Mouse (Mus musculus) heart, postnatal 0 days (tissue): ENCODE measurements around the gene Numb. TPM values are rescaled to one million over a fixed set of nuclear protein-coding genes. Genes with fewer than 3 reads are reported as not detected.

Experiments used
- ATAC-seq: fragments of 200-750 bp; cut with Nextera tagmentation; 2 replicates; pipeline ENCODE4 v1.8.0; 2017; ENCODE audit warnings: low read depth, moderate number of reproducible peaks, moderate library complexity; ENCODE audit not compliant: insufficient read depth
- DNase-seq: peaks from one replicate; pipeline ENCODE4 v3.0.0-alpha.2; 2016; ENCODE audit warnings: low spot score
- H3K27ac ChIP-seq: fragments of 300-500 bp; sonication (generic); 2 replicates; pipeline ENCODE4 v1.5.1; 2014; ENCODE audit warnings: low read depth, mild to moderate bottlenecking
- H3K27me3 ChIP-seq: fragments of 300-500 bp; sonication (generic); 2 replicates; pipeline ENCODE4 v1.6.1; 2014; ENCODE audit warnings: low read length, mixed read lengths; ENCODE audit not compliant: control insufficient read depth, insufficient read depth
- H3K36me3 ChIP-seq: fragments of 300-500 bp; sonication (generic); replicated peaks from 2 replicates; pipeline ENCODE4 v1.6.1; 2014; ENCODE audit warnings: low read length, mixed read lengths; ENCODE audit not compliant: control insufficient read depth, insufficient read depth
- H3K4me1 ChIP-seq: fragments of 300-500 bp; sonication (generic); 2 replicates; pipeline ENCODE4 v1.6.1; 2014; ENCODE audit warnings: antibody characterized with exemption; ENCODE audit not compliant: control insufficient read depth, insufficient read depth
- H3K4me2 ChIP-seq: fragments of 300-500 bp; sonication (generic); 2 replicates; pipeline ENCODE4 v1.6.1; 2014; ENCODE audit warnings: low read depth, mild to moderate bottlenecking, low read length, moderate library complexity
- H3K4me3 ChIP-seq: fragments of 300-500 bp; sonication (generic); 2 replicates; pipeline ENCODE4 v1.5.1; 2014; ENCODE audit warnings: low read depth, low read length
- H3K9ac ChIP-seq: fragments of 300-500 bp; sonication (generic); replicated peaks from 2 replicates; pipeline ENCODE4 v1.6.1; 2014; ENCODE audit warnings: low read depth, low read length, mixed read lengths
- H3K9me3 ChIP-seq: fragments of 300-500 bp; sonication (generic); replicated peaks from 2 replicates; pipeline ENCODE4 v1.6.1; 2016; ENCODE audit warnings: low read length; ENCODE audit not compliant: control insufficient read depth
- CTCF ChIP-seq: IDR thresholded peaks from 2 replicates; pipeline ENCODE4 v1.5.1; 2016; ENCODE audit warnings: antibody characterized with exemption, control low read depth, low read depth
- EP300 ChIP-seq: IDR thresholded peaks from 2 replicates; pipeline ENCODE4 v1.6.1; 2016; ENCODE audit warnings: antibody characterized with exemption, low read depth
- WGBS: fragments of 180-500 bp; shearing (Covaris S2); extraction: QIAGEN DNeasy Blood & Tissue Kit; methylation state at CpG from one replicate; pipeline ENCODE4 v1.1.7; 2014; 5-methylcytosine and 5-hydroxymethylcytosine counted together
- polyA plus RNA-seq: library from polyadenylated mRNA; unstranded; fragments of >200 nt; fragmentation: Nextera tagmentation; extraction: Ambion mirVana; gene quantifications from 2 replicates; pipeline ENCODE4 v1.2.1, GENCODE M21; 2015
- total RNA-seq: library from RNA; depleted of rRNA; stranded (reverse); fragments of >200 nt; gene quantifications from 2 replicates; pipeline ENCODE4 v1.2.3, GENCODE M21; 2014; ENCODE audit warnings: low replicate concordance

The Numb gene
- total and polyA plus RNA-seq, 2 experiments from 2014 or later, result 19.0 to 42.1 TPM

DNA sequence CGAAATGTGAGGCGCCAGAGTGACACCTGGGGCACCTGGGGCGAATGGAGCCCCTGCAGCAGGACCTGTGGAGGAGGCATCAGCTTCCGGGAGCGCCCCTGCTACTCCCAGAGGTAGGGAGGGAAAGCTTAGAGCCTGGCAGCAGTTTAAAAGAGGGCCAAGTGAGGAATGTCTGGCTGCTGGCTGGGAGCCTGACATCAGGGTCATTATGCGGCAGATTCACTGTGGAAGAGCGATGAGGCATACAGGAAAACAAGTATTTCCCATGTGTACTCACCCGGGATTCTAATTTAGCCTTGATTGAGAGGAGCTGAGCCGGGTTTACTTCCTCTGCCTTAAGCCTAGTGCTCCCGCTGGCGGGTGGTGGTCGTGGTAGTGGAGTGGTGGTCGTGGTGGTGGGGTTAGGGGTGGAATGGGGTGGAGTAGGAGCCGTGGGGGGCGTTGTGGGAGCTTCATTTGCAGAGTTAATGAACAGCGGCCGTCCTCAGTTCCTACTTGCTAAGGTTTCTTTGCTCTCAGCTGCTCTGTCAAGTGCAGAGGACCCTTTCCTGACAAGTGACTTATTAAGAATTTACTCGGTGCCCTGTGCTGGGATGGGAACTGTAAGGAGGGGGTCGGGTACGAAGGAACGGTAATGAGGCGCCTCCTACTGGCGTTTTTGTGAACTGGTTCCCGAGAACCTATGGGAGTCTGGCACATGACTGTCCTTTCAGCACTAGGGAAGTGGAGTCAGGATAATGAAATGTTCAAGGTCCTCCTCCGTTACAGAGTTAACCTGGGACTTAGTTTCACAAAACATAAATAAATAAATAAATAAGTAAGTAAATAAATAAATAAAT is 151.1 kb downstream of the Numb start:
- 0 out of 2 replicates have a peak overlapping the region, but pooled peaks have one; percentile 0 for H3K4me3 ChIP-seq
- DNase-seq, result peak; percentile 63
- peak; percentile 73 for ATAC-seq

DNA sequence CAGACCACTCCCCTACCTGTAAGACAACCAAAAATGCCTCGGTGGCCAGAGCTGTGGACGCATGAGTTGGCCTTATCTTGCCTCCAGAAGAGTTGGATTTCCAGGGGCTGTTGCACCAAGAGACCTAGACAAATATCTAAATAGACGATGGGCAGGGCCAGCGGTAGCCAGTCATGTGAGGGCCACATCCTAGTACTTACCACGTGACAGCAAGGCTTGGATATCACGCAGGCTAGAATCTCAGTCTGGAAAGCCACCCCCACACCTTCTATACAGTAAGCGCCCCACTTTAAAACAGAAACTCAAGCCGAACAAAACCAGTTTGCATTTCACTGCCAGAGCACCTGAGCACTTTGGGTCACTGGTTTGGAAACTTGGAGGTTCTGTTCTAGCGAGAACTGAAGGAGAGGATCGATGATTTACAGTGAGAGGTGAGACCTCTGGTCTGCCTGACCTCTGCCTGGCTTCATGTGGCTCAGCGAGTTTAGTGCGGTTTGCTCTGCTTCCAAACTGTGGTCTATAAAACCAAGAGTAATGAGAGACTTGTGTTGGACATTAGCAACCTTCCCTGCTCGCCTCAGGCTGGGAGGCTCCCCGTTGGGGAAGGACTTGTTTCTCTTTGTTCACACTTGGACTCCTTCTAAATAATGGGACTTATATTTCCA is 153.4 kb downstream of the Numb start:
- H3K4me2 ChIP-seq, result no peak overlapping the region
- 0 out of 2 replicates have a peak, but pooled peaks cover 7% of the 10 kb centered on the region for H3K27me3 ChIP-seq
- no peaks in the 10 kb centered on the region for H3K36me3 ChIP-seq
- no peak overlapping the region for H3K9ac ChIP-seq
- no peaks in the 10 kb centered on the region for H3K9me3 ChIP-seq
- WGBS, result 79% methylated on average over 14 of the region's 14 CpGs
- ATAC-seq, result no peak
- peaks cover 7% of the 10 kb centered on the region for H3K4me1 ChIP-seq
- no peak for DNase-seq
- H3K27ac ChIP-seq, result no peak overlapping the region
- TF ChIP-seq EP300 (no peak), CTCF (no peak)
- H3K4me3 ChIP-seq, result no peak overlapping the region

More for the DNA sequence above, 151.1 kb downstream of the Numb start:
- Histone ChIP-seq H3K9ac (no peak overlapping the region), H3K36me3 (no peaks in the 10 kb centered on the region), H3K4me1 (peaks cover 7% of the 10 kb centered on the region), H3K27me3 (no peaks in the 10 kb centered on the region), H3K4me2 (peak overlapping the region; percentile 48), H3K9me3 (no peaks in the 10 kb centered on the region), H3K27ac (no peak overlapping the region)
- TF ChIP-seq EP300 (no peak), CTCF (peak; percentile 74)
- WGBS, result 6% methylated on average over 25 of the region's 25 CpGs

DNA sequence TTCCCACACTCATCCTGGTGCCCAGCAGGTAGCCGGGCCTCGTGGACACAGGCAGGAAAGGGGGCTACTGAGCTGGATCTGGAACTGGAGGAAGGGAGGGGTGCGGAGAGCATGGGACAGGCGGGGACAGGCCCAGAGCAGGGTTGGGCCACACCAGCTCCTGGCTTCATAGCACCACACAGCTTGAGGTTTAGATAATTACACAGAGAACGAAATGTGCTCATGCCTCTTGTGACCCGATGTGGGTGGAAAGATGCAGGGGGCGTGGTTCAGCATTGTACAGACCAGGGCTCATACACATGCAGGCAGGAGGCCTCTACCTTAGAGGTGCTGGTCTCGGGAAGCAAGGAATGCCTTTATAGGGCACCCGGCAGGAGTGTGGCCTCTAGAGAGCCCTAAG is 153.9 kb downstream of the Numb start:
- TF ChIP-seq EP300 (no peak), CTCF (no peak)
- DNase-seq, result no peak
- H3K27ac ChIP-seq, result no peak overlapping the region
- H3K27me3 ChIP-seq, result 0 out of 2 replicates have a peak, but pooled peaks cover 7% of the 10 kb centered on the region
- no peak overlapping the region for H3K4me3 ChIP-seq
- H3K4me1 ChIP-seq, result peaks cover 7% of the 10 kb centered on the region
- no peaks in the 10 kb centered on the region for H3K9me3 ChIP-seq
- no peak for ATAC-seq
- WGBS, result 69% methylated on average over 9 of the region's 9 CpGs
- H3K36me3 ChIP-seq, result no peaks in the 10 kb centered on the region
- no peak overlapping the region for H3K9ac ChIP-seq
- no peak overlapping the region for H3K4me2 ChIP-seq

DNA sequence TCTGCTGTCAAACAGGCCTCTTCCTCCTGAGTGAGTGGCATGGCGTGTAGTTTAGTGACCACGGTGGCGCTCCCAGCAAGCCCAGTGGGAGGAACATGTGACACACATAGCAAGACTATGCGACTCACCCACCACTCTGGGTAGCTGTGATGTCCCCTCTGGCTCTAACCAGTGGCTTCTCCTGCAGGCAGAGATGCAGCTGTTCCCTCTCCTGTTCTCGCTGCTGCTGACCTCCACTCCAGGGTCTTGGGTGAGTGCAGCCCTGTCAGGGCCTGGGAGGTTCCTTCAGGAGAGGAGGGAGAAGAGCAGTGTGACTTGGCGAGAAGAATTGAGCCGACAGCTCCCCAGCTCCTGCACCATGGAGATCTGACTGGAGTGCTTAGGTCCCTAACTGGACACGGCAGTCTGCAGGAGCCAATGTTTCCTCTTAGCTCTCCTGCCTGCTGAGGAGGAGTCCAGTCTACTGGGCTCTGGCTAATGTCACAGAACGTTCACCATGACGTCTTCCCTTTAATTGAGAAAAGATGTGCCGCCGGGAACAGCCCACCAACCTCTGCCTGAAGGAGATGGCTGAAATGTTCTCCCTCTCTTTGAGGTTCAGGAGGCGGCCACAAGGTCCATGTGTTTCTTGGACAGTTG is 155.7 kb downstream of the Numb start:
- Histone ChIP-seq H3K9ac (no peak overlapping the region), H3K4me3 (no peak overlapping the region), H3K36me3 (no peaks in the 10 kb centered on the region), H3K27me3 (0 out of 2 replicates have a peak, but pooled peaks cover 7% of the 10 kb centered on the region), H3K4me1 (peaks cover 7% of the 10 kb centered on the region), H3K9me3 (no peaks in the 10 kb centered on the region), H3K27ac (no peak overlapping the region), H3K4me2 (no peak overlapping the region)
- TF ChIP-seq CTCF (no peak), EP300 (no peak)
- WGBS, result 75% methylated on average over 13 of the region's 13 CpGs
- no peak for ATAC-seq
- DNase-seq, result no peak

DNA sequence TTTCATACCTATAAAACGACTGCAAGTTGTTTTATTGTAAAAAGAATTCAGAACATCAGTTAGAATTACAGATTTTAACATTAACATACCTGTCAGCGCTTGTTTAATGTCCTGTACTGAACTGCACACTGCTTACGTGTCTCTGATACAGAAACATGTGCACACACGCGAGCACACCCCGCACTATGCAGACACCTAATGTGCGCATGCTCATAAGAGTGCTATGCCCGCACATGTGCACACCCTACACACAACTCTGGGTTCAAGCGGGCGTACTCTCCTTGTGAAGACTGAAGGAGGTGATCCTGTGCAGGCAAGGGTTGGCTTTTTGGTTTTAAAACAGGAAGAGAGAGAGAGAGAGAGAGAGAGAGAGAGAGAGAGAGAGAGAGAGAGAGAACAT is 157.2 kb downstream of the Numb start:
- TF ChIP-seq CTCF (no peak), EP300 (no peak)
- Histone ChIP-seq H3K4me3 (peak overlapping the region; percentile 42; the same call in 1 of the 2 replicates), H3K27me3 (0 out of 2 replicates have a peak, but pooled peaks cover 7% of the 10 kb centered on the region), H3K27ac (no peak overlapping the region), H3K4me1 (no peaks in the 10 kb centered on the region), H3K4me2 (peak overlapping the region; percentile 71), H3K9me3 (no peaks in the 10 kb centered on the region), H3K9ac (no peak overlapping the region), H3K36me3 (no peaks in the 10 kb centered on the region)
- 76% methylated on average over 10 of the region's 10 CpGs for WGBS
- DNase-seq (no peak), ATAC-seq (no peak)
